Mouse (Mus musculus) G1E (cell line): Measurements from ENCODE around the gene Tymp. TPM values are rescaled to one million over a fixed set of nuclear protein-coding genes. Genes with fewer than 3 reads are reported as not detected.

Experiments
- ATAC-seq: 2 replicates; pipeline ENCODE4 v1.8.0; 2016; ENCODE audit warnings: mild to moderate bottlenecking; ENCODE audit not compliant: insufficient number of reproducible peaks, poor library complexity, low FRiP score, severe bottlenecking; ENCODE audit errors: extremely low read depth
- DNase-seq: peaks from one replicate; pipeline ENCODE4 v3.0.0; 2012; ENCODE audit warnings: low spot score
- H3K27me3 ChIP-seq: 2 replicates; pipeline ENCODE4 v1.6.1; 2012; ENCODE audit warnings: mild to moderate bottlenecking, low read length, inconsistent platforms; ENCODE audit not compliant: insufficient read depth
- H3K36me3 ChIP-seq: replicated peaks from 2 replicates; pipeline ENCODE3; 2012; ENCODE audit warnings: mild to moderate bottlenecking, inconsistent platforms
- H3K4me1 ChIP-seq: 2 replicates; pipeline ENCODE4 v1.6.1; 2012; ENCODE audit warnings: low read depth, low read length, inconsistent platforms, mixed read lengths; ENCODE audit not compliant: insufficient read depth
- H3K4me3 ChIP-seq: 2 replicates; pipeline ENCODE4 v1.5.1; 2012; ENCODE audit warnings: low read depth, mild to moderate bottlenecking, inconsistent platforms, low read length, moderate library complexity, mixed read lengths
- H3K9me3 ChIP-seq: replicated peaks from 2 replicates; pipeline ENCODE4 v1.6.1; 2012; ENCODE audit warnings: inconsistent platforms
- CTCF ChIP-seq: IDR thresholded peaks from 2 replicates; pipeline ENCODE4 v1.5.1; 2012; ENCODE audit warnings: low read depth, low read length, inconsistent platforms, mixed read lengths
- GATA1 ChIP-seq: IDR thresholded peaks from 2 replicates; pipeline ENCODE4 v1.6.1; 2012; ENCODE audit warnings: borderline replicate concordance, low read length, inconsistent platforms, mixed read lengths
- GATA2 ChIP-seq: IDR thresholded peaks from 2 replicates; pipeline ENCODE4 v1.6.1; 2012; ENCODE audit warnings: low read depth, low read length, inconsistent platforms, borderline replicate concordance
- POLR2AphosphoS5 ChIP-seq: IDR thresholded peaks from 2 replicates; pipeline ENCODE4 v1.6.1; 2012; ENCODE audit warnings: low read depth, low read length, inconsistent platforms; ENCODE audit not compliant: insufficient replicate concordance
- TAL1 ChIP-seq: conservative IDR thresholded peaks from 2 replicates; pipeline ENCODE4 v1.6.1; 2012; ENCODE audit warnings: low read depth, low read length, inconsistent platforms, mixed read lengths
- polyA plus RNA-seq: library from polyadenylated mRNA; stranded (reverse); fragments of >175 nt; gene quantifications from 2 replicates; pipeline ENCODE4 v1.2.3, GENCODE M21; 2012
- total RNA-seq, 2 experiments: library from RNA; stranded (forward) in 1 of 2; stranded (reverse) in 1 of 2; fragments of 200-1000 nt in 1 of 2; fragments of >200 nt in 1 of 2; fragmentation: Nextera tagmentation in 1 of 2; gene quantifications; 2 replicates each; pipeline ENCODE4 v1.2.3; 2014 to 2017

Tymp gene
- total and polyA plus RNA-seq, 3 experiments, result 0.27 to 0.69 TPM; not detected in 1

- Histone ChIP-seq H3K9me3 (peaks cover 4% of the 10 kb centered on the region), H3K4me3 (no peak overlapping the region), H3K4me1 (no peaks in the 10 kb centered on the region), H3K36me3 (no peaks in the 10 kb centered on the region), H3K27me3 (peaks cover 10% of the 10 kb centered on the region; the same call in 1 of the 2 replicates)
- DNase-seq (no peak), ATAC-seq (no peak)
- TF ChIP-seq POLR2AphosphoS5 (no peak), GATA1 (no peak), GATA2 (no peak), CTCF (no peak), TAL1 (no peak)
Measured at GRCm38 (mm10) chr15:89406691-89407090, 29.9 kb upstream of the Tymp start.

DNA sequence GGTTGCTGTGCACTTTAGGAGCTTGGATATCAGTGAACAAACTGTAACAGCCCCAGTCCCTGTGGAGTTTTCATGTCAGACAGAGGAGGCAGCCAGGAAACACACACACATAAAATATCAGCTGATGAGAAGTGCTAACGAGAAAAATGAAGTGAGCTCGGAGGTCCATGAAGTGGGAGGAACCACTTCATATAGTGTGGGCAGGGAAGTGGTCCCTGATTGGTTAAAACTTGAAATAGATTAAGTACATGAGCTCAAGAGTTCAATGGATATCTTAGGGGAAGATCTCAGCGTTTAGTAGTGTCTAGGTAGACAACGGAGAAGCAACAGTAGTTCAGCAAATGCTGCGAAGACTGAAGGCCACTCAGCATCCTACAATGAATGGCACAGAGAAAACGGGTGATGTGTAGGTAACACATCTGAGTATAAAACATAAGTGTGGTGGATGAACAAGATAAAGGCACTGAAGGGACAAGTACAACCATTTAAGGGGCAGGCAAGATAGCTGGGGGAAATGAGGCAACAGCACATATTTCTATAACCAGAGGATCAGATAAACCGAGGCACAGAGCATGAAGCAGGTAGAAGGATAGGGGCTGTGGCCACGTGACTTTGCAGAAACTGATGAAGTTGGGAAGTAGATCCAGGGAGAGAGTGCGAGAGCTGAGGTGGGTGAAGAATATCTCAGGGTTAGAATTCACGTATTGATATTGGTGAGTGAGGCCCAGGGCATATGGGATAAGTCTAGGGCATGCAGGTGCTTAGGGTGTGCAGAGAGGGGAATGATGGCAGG, 28.2 kb upstream of the Tymp start:
- TF ChIP-seq GATA1 (no peak), GATA2 (no peak), POLR2AphosphoS5 (no peak), CTCF (no peak), TAL1 (no peak)
- Histone ChIP-seq H3K36me3 (no peaks in the 10 kb centered on the region), H3K4me1 (peaks cover 2% of the 10 kb centered on the region; the same call in 1 of the 2 replicates), H3K4me3 (no peak overlapping the region), H3K27me3 (peaks cover 3% of the 10 kb centered on the region; the same call in 1 of the 2 replicates), H3K9me3 (peaks cover 3% of the 10 kb centered on the region)
- no peak for ATAC-seq
- DNase-seq, result no peak

GRCm38 (mm10) chr15:89402471-89402870, 25.6 kb upstream of the Tymp start:
- H3K9me3 ChIP-seq, result no peaks in the 10 kb centered on the region
- no peaks in the 10 kb centered on the region for H3K36me3 ChIP-seq
- TF ChIP-seq TAL1 (no peak), POLR2AphosphoS5 (no peak), GATA1 (no peak), CTCF (no peak), GATA2 (no peak)
- H3K4me1 ChIP-seq, result peaks cover 4% of the 10 kb centered on the region
- ATAC-seq (no peak), DNase-seq (no peak)
- H3K27me3 ChIP-seq, result peaks cover 3% of the 10 kb centered on the region
- H3K4me3 ChIP-seq, result no peak overlapping the region

DNA sequence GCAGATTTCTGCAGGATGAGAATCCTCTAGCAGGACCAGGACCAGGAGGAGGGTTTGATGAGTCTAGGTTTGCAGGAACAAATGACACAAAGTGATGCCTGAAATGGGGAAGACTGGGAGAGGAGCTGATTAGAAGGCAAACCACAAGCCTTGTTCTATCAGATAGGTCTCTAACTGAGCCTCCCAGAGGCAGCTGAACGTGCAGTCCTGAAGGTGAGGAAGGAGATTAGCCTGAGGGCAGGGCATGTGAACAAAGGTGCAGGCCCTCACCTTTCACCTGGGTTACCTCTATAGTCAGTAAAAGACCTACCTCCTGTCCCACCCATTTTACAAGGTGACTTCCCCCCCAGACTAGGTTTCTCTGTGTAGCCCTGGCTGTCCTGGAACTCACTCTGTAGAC, 22.9 kb upstream of the Tymp start:
- no peak for DNase-seq
- Histone ChIP-seq H3K27me3 (peaks cover 3% of the 10 kb centered on the region; the same call in 1 of the 2 replicates), H3K4me1 (peaks cover 4% of the 10 kb centered on the region), H3K36me3 (no peaks in the 10 kb centered on the region), H3K9me3 (no peaks in the 10 kb centered on the region), H3K4me3 (no peak overlapping the region)
- TF ChIP-seq GATA2 (no peak), POLR2AphosphoS5 (no peak), GATA1 (no peak), CTCF (no peak), TAL1 (no peak)
- ATAC-seq, result no peak

DNA sequence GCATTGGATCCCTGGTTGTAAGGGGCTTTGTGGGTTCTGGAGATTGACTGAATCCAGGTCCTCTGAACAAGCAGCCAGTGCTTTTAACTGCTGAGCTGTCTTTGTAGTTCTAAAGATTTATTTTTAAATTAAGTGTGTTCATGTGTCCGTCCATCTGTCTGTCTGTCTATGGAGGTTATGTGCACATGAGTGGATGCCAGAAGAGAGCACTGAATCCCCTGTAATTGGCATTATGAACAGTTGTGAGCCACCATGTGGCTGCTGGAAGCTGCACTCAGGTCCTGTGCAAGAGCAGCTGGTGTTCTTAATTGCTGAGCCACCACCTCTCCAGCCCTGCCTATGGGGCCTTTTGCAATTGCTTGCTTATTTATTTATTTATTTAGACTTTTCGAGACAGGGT, 21.3 kb upstream of the Tymp start:
- no peak for TF ChIP-seq GATA1
- TF ChIP-seq POLR2AphosphoS5, result no peak
- TF ChIP-seq CTCF, result no peak
- no peak for TF ChIP-seq TAL1
- no peak for TF ChIP-seq GATA2
- Histone ChIP-seq H3K27me3 (peaks cover 7% of the 10 kb centered on the region), H3K4me3 (no peak overlapping the region), H3K36me3 (no peaks in the 10 kb centered on the region), H3K4me1 (peaks cover 4% of the 10 kb centered on the region), H3K9me3 (no peaks in the 10 kb centered on the region)
- DNase-seq, result no peak
- no peak for ATAC-seq

DNA sequence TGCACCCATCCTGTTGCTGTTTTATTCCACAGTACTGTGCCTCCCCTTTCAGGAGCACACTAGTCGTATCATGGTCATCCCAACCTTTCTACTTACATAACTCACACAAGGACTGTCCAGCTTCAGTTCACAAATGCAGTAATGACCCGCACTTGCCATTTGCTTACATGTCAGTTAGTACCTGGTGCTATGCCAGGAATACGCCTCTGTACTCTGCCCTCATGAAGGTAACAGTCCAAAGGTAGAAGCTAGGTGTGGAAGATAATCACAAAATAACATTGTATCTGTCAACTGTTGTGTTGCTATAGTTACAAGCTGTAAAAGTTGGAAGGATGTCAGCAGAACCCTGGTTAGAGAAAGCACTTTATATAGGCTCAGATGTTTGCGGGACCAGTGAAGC, 20.0 kb upstream of the Tymp start:
- Histone ChIP-seq H3K4me1 (peaks cover 4% of the 10 kb centered on the region), H3K27me3 (peaks cover 7% of the 10 kb centered on the region), H3K36me3 (no peaks in the 10 kb centered on the region), H3K4me3 (no peak overlapping the region), H3K9me3 (no peaks in the 10 kb centered on the region)
- ATAC-seq (no peak), DNase-seq (no peak)
- TF ChIP-seq CTCF (no peak), POLR2AphosphoS5 (no peak), GATA2 (no peak), GATA1 (no peak), TAL1 (no peak)
